Comparison of ENCODE assay signal across 7 mouse cellular contexts in genomic region chr17:49428239-49428688, GRCm38 (mm10). TPM values are rescaled to one million over a fixed set of nuclear protein-coding genes. Genes with fewer than 3 reads are reported as not detected.
DNase-seq lines count a peak whose midpoint lies in the region; ATAC-seq lines count a peak whose summit lies in the region.

Mocs1 (plus strand) TSS chr17:49428362.

- peak within 1 kb of the TSS; percentile 94 for H3K4me2 ChIP-seq in midbrain, embryonic 13.5 days (replicated peaks)

- H3K27ac ChIP-seq in embryonic facial prominence, embryonic 10.5 days (replicated peaks) = peak within 1 kb of the TSS; percentile 91
- peak within 1 kb of the TSS; percentile 93 for H3K27ac ChIP-seq in limb, embryonic 10.5 days
- no peak within 1 kb of the TSS for H3K27ac ChIP-seq in midbrain, embryonic 13.5 days

- ATAC-seq in granulocyte monocyte progenitor cell, adult 5-6 weeks (replicated peaks; ENCODE audit: poor library complexity, severe bottlenecking) = peak; percentile 83
- peak; percentile 99 for ATAC-seq in midbrain, embryonic 13.5 days

- DNase-seq in adrenal gland, postnatal 10 days = peak; percentile 97
- DNase-seq in embryonic facial prominence, embryonic 10.5 days (ENCODE audit: low spot score) = peak; percentile 93
- peak; percentile 95 for DNase-seq in kidney, adult 11 months
- DNase-seq in limb, embryonic 10.5 days (ENCODE audit: low spot score) = peak; percentile 92
- DNase-seq in spleen, adult 12 weeks (ENCODE audit: low spot score) = peak; percentile 90

- H3K27me3 ChIP-seq in embryonic facial prominence, embryonic 10.5 days (replicated peaks; ENCODE audit: low read depth, poor library complexity, severe bottlenecking) = no peaks in the 10 kb centered on the region
- no peaks in the 10 kb centered on the region for H3K27me3 ChIP-seq in limb, embryonic 10.5 days (ENCODE audit: low read depth, poor library complexity, severe bottlenecking)
- H3K27me3 ChIP-seq in midbrain, embryonic 13.5 days = no peaks in the 10 kb centered on the region

- H3K9ac ChIP-seq in midbrain, embryonic 13.5 days (replicated peaks) = peak within 1 kb of the TSS; percentile 87

- H3K4me1 ChIP-seq in embryonic facial prominence, embryonic 10.5 days = peaks cover 28% of the 10 kb centered on the region
- peaks cover 28% of the 10 kb centered on the region for H3K4me1 ChIP-seq in limb, embryonic 10.5 days
- peaks cover 23% of the 10 kb centered on the region for H3K4me1 ChIP-seq in midbrain, embryonic 13.5 days (replicated peaks)

- under 1% methylated on average over 28 of the region's 28 CpGs for WGBS in embryonic facial prominence, embryonic 10.5 days
- under 1% methylated on average over 28 of the region's 28 CpGs for WGBS in limb, embryonic 10.5 days
- WGBS in midbrain, embryonic 13.5 days = under 1% methylated on average over 28 of the region's 28 CpGs

- peak within 1 kb of the TSS; percentile 79 for H3K4me3 ChIP-seq in embryonic facial prominence, embryonic 10.5 days
- peak within 1 kb of the TSS; percentile 66 for H3K4me3 ChIP-seq in limb, embryonic 10.5 days
- peak within 1 kb of the TSS; percentile 79 for H3K4me3 ChIP-seq in midbrain, embryonic 13.5 days (replicated peaks)

- H3K9me3 ChIP-seq in embryonic facial prominence, embryonic 10.5 days = no peaks in the 10 kb centered on the region
- no peaks in the 10 kb centered on the region for H3K9me3 ChIP-seq in limb, embryonic 10.5 days (replicated peaks)
- no peaks in the 10 kb centered on the region for H3K9me3 ChIP-seq in midbrain, embryonic 13.5 days

- H3K36me3 ChIP-seq in embryonic facial prominence, embryonic 10.5 days (replicated peaks) = peaks cover 5% of the 10 kb centered on the region
- H3K36me3 ChIP-seq in limb, embryonic 10.5 days = peaks cover 5% of the 10 kb centered on the region
- no peaks in the 10 kb centered on the region for H3K36me3 ChIP-seq in midbrain, embryonic 13.5 days

RNA-seq across cellular contexts. Expression of gene Mocs1, which starts in this region (rescaled TPM):
- 10 to 100 TPM; 44.6 to 51.3 TPM for total RNA-seq in adrenal gland, postnatal 10 days (2021)
- 6.4 and 7.4 TPM in 2 replicates for polyA plus RNA-seq in embryonic facial prominence, embryonic 10.5 days (2016; fragmentation: Nextera tagmentation; extraction: Ambion mirVana)
- 41.5 and 45.1 TPM in 2 replicates for total RNA-seq in granulocyte monocyte progenitor cell, adult 5-6 weeks (2014; fragmentation: Nextera tagmentation)
- 14.2 and 15.7 TPM in 2 replicates for total RNA-seq in granulocyte monocyte progenitor cell, adult 5-6 weeks (2017)
- polyA plus RNA-seq in limb, embryonic 10.5 days (2016; fragmentation: Nextera tagmentation; extraction: Ambion mirVana) = 9.1 and 9.2 TPM in 2 replicates
- polyA plus RNA-seq in midbrain, embryonic 13.5 days (2015; fragmentation: Nextera tagmentation; extraction: Ambion mirVana) = 3.3 and 3.5 TPM in 2 replicates
